Mouse (Mus musculus) megakaryocyte-erythroid progenitor cell, adult 5 weeks (primary cell): ENCODE measurements around the gene Olfr435. TPM values are rescaled to one million over a fixed set of nuclear protein-coding genes. Genes with fewer than 3 reads are reported as not detected.

Experiments
- polyA plus RNA-seq: library from polyadenylated mRNA; stranded (reverse); fragments of >175 nt; gene quantifications from 2 replicates; pipeline ENCODE4 v1.2.3, GENCODE M21; 2012

Olfr435 gene
- not detected in 2 replicates for polyA plus RNA-seq

GRCm38 (mm10) chr6:43196781-43197180, at the start of gene Olfr435:
TSS of gene Olfr435 (plus strand) at chr6:43197146.

GRCm38 (mm10) chr6:43162982-43163381, 34.0 kb upstream of the Olfr435 start, which contains the start of gene Olfr437:
TSS of gene Olfr437 (plus strand) at chr6:43163282.

GRCm38 (mm10) chr6:43171840-43172239, 25.1 kb upstream of the Olfr435 start, which contains the start of gene Olfr13:
TSS of gene Olfr13 (plus strand) at chr6:43172140.

GRCm38 (mm10) chr6:43212873-43213272, 15.9 kb downstream of the Olfr435 start, which contains the start of gene Olfr434:
TSS of gene Olfr434 (plus strand) at chr6:43213021.

GRCm38 (mm10) chr6:43231255-43231654, 34.3 kb downstream of the Olfr435 start, which contains the start of gene Olfr47:
TSS of gene Olfr47 (plus strand) at chr6:43231529.

Other genes starting within 250 kb of the Olfr435 start
- gene Olfr444, start 248.1 kb upstream of the Olfr435 start, polyA plus RNA-seq = not detected in 2 replicates
- gene Olfr441, start 90.8 kb upstream of the Olfr435 start, polyA plus RNA-seq = not detected in 2 replicates
- not detected in 2 replicates for gene Olfr237-ps1, start 50.6 kb upstream of the Olfr435 start, polyA plus RNA-seq
- 0.04 TPM in 1 of 2 replicates, not detected in the other for gene Olfr437, start 33.9 kb upstream of the Olfr435 start, polyA plus RNA-seq
- gene Olfr13, start 25.0 kb upstream of the Olfr435 start, polyA plus RNA-seq = not detected in 2 replicates
- gene Olfr434, start 15.9 kb downstream of the Olfr435 start, polyA plus RNA-seq = not detected in 2 replicates
- not detected in 2 replicates for gene Olfr47, start 34.4 kb downstream of the Olfr435 start, polyA plus RNA-seq
- 0.56 and 1.2 TPM in 2 replicates for gene Arhgef5, start 68.4 kb downstream of the Olfr435 start, polyA plus RNA-seq
- 0.08 TPM in 1 of 2 replicates, not detected in the other for gene Nobox, start 112.4 kb downstream of the Olfr435 start, polyA plus RNA-seq